Mouse (Mus musculus) hindbrain, embryonic 13.5 days (tissue): ENCODE data around the gene Mum1l1. TPM values are rescaled to one million over a fixed set of nuclear protein-coding genes. Genes with fewer than 3 reads are reported as not detected.

Experiments used
- ATAC-seq: fragments of 200-750 bp; cut with Nextera tagmentation; 2 replicates; pipeline ENCODE4 v1.8.0; 2017; ENCODE audit warnings: moderate TSS enrichment; ENCODE audit not compliant: low FRiP score
- H3K27ac ChIP-seq: fragments of 300-500 bp; sonication (generic); 2 replicates; pipeline ENCODE4 v1.5.1; 2015; ENCODE audit warnings: inconsistent platforms, mild to moderate bottlenecking, moderate library complexity
- H3K27me3 ChIP-seq: fragments of 300-500 bp; sonication (generic); 2 replicates; pipeline ENCODE4 v1.6.1; 2015; ENCODE audit warnings: mild to moderate bottlenecking, inconsistent platforms
- H3K36me3 ChIP-seq: fragments of 300-500 bp; sonication (generic); 2 replicates; pipeline ENCODE4 v1.6.1; 2015; ENCODE audit warnings: mild to moderate bottlenecking, inconsistent platforms
- H3K4me1 ChIP-seq: fragments of 300-500 bp; sonication (generic); replicated peaks from 2 replicates; pipeline ENCODE4 v1.6.1; 2015; ENCODE audit warnings: inconsistent platforms
- H3K4me2 ChIP-seq: fragments of 300-500 bp; sonication (generic); 2 replicates; pipeline ENCODE4 v1.6.1; 2015; ENCODE audit warnings: inconsistent platforms, mild to moderate bottlenecking, moderate library complexity
- H3K4me3 ChIP-seq: fragments of 300-500 bp; sonication (generic); 2 replicates; pipeline ENCODE4 v1.5.1; 2015; ENCODE audit warnings: mild to moderate bottlenecking, inconsistent platforms
- H3K9ac ChIP-seq: fragments of 300-500 bp; sonication (generic); 2 replicates; pipeline ENCODE4 v1.6.1; 2015; ENCODE audit warnings: mild to moderate bottlenecking, inconsistent platforms
- H3K9me3 ChIP-seq: fragments of 300-500 bp; sonication (generic); 2 replicates; pipeline ENCODE4 v1.6.1; 2016; ENCODE audit warnings: inconsistent platforms
- WGBS: fragments of 180-500 bp; shearing (Covaris S2); methylation state at CpG from one replicate; pipeline ENCODE4 v1.1.7; 2015; 5-methylcytosine and 5-hydroxymethylcytosine counted together
- polyA plus RNA-seq: library from polyadenylated mRNA; unstranded; fragments of >200 nt; fragmentation: Nextera tagmentation; extraction: Ambion mirVana; gene quantifications from 2 replicates; pipeline ENCODE4 v1.2.1, GENCODE M21; 2015

Mum1l1 gene
- polyA plus RNA-seq, 1 experiment from 2014 or later = 9.7 TPM

- H3K27me3 ChIP-seq = no peaks in the 10 kb centered on the region
- no peaks in the 10 kb centered on the region for H3K36me3 ChIP-seq
- H3K27ac ChIP-seq = no peak overlapping the region
- peak overlapping the region; percentile 6; the same call in 1 of the 2 replicates for H3K4me3 ChIP-seq
- WGBS = 34% methylated on average over 9 of the region's 9 CpGs
- peak overlapping the region; percentile 36 for H3K4me2 ChIP-seq
- H3K9ac ChIP-seq = no peak overlapping the region
- H3K9me3 ChIP-seq = no peaks in the 10 kb centered on the region
- H3K4me1 ChIP-seq = no peaks in the 10 kb centered on the region
- ATAC-seq = peak; percentile 85
Observed at GRCm38 (mm10) chrX:139231143-139231542, 21.3 kb downstream of the Mum1l1 start.

DNA sequence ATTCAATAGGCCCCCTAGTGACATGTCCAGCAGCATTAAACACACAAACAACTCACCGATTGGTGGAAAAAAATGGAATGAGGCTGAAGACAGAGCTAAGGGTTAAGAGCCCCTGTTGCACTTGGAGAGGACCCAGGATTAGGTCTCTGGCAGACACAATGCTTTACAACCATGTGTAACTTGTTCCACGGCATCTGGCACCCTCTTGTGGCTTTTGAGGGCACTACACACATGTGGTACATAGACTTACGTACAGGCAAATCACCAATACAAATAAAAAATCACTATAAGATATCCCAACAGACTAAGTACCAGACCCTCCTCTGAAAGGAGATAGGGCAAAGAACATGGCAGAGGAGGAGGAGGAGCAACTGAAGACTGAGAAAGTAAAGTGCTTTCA, 37.5 kb downstream of the Mum1l1 start:
- H3K9me3 ChIP-seq = no peaks in the 10 kb centered on the region
- 79% methylated on average over 3 of the region's 3 CpGs for WGBS

GRCm38 (mm10) chrX:139257072-139257471, 47.2 kb downstream of the Mum1l1 start:
- no peak overlapping the region for H3K4me2 ChIP-seq
- H3K4me3 ChIP-seq = no peak overlapping the region
- 87% methylated on average over 10 of the region's 10 CpGs for WGBS
- no peak for ATAC-seq
- no peaks in the 10 kb centered on the region for H3K36me3 ChIP-seq
- no peaks in the 10 kb centered on the region for H3K9me3 ChIP-seq
- no peaks in the 10 kb centered on the region for H3K4me1 ChIP-seq
- no peaks in the 10 kb centered on the region for H3K27me3 ChIP-seq
- no peak overlapping the region for H3K27ac ChIP-seq
- no peak overlapping the region for H3K9ac ChIP-seq

More for the DNA sequence above, 37.5 kb downstream of the Mum1l1 start:
- no peaks in the 10 kb centered on the region for H3K36me3 ChIP-seq
- H3K9ac ChIP-seq = no peak overlapping the region
- H3K27ac ChIP-seq = no peak overlapping the region
- no peak overlapping the region for H3K4me3 ChIP-seq
- no peak for ATAC-seq
- H3K27me3 ChIP-seq = no peaks in the 10 kb centered on the region
- no peak overlapping the region for H3K4me2 ChIP-seq
- no peaks in the 10 kb centered on the region for H3K4me1 ChIP-seq

DNA sequence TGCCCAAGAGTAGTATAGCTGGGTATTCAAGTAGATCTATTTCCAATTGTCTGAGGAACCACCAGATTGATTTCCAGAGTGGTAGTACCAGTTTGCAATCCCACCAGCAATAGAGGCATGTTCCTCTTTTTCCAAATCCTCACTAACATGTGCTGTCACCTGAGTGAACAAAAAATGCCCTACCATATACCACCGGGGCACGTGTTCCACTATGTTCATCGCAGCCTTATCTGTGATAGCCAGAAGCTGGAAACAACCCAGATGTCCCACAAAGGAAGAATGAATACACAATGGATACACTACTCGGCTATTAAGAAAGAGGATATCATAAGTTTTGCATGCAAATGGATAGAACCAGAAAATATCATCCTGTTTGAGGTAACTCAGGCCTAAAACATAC, 72.1 kb downstream of the Mum1l1 start:
- ATAC-seq = no peak

More for the DNA sequence above, 72.1 kb downstream of the Mum1l1 start:
- Histone ChIP-seq H3K9ac (no peak overlapping the region), H3K4me3 (no peak overlapping the region), H3K4me2 (no peak overlapping the region), H3K4me1 (no peaks in the 10 kb centered on the region), H3K9me3 (no peaks in the 10 kb centered on the region), H3K27me3 (no peaks in the 10 kb centered on the region), H3K36me3 (no peaks in the 10 kb centered on the region), H3K27ac (no peak overlapping the region)
- WGBS = 91% methylated on average over 4 of the region's 4 CpGs

Other genes with a start within 250 kb of the Mum1l1 start
- gene Serpina7, start 124.8 kb upstream of the Mum1l1 start, polyA plus RNA-seq = not detected in 2 replicates
- gene 4930513O06Rik, start 123.8 kb upstream of the Mum1l1 start, polyA plus RNA-seq = not detected in 2 replicates
- gene 4933428M09Rik, start 30.8 kb upstream of the Mum1l1 start, polyA plus RNA-seq = not detected in 2 replicates
- gene Trap1a, start 123.6 kb downstream of the Mum1l1 start, polyA plus RNA-seq = not detected in 2 replicates